Mouse (Mus musculus) cerebellum, postnatal 14 days (tissue): ENCODE measurements at regions not wholly inside any gene's neighbourhood (a gene's known extent, or its start where the extent isn't known, plus 50 kb on each side); places are given as distances from the start of the nearest gene placed in this dataset.
A peak's percentile ranks its signal among the peaks of the same experiment; 100 is the strongest.

ENCODE experiments used
- DNase-seq, 2 experiments: peaks; one replicate each; pipeline ENCODE4 v3.0.0; 2021; ENCODE audit warnings: mixed read lengths in 2 of 2

GRCm38 (mm10) chr11:114433561-114433960 is 234.8 kb upstream of the Rpl38 start:
- no peak for DNase-seq

- DNase-seq, result no peak
These were observed 242.9 kb upstream of the Rpl38 start for GRCm38 (mm10) chr11:114425447-114425846.

DNA sequence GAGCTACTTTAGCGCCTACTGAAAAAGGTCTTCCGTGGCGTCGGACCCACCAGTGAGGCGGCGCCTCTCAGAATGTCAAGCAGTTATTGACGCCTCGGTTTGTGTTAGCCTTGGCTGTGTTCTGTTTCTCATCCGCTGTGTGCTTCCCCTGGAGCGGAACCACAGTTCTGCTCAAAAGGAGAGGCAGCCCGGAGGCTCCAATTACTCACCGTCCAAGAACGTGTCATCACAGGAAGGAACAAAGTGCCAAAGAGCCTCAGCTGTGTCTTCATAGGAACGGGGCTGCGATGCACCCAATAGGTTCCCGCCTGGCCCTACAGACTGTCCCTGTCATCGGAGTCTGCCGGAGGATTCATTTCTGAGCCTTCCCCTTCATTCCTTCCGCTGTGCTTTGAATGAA is 245.0 kb upstream of the Rpl38 start:
- DNase-seq, result no peak

GRCm38 (mm10) chr11:114419002-114419401 is 249.3 kb upstream of the Rpl38 start:
- peak in 1 of 2 experiments; percentile 36 for DNase-seq

DNA sequence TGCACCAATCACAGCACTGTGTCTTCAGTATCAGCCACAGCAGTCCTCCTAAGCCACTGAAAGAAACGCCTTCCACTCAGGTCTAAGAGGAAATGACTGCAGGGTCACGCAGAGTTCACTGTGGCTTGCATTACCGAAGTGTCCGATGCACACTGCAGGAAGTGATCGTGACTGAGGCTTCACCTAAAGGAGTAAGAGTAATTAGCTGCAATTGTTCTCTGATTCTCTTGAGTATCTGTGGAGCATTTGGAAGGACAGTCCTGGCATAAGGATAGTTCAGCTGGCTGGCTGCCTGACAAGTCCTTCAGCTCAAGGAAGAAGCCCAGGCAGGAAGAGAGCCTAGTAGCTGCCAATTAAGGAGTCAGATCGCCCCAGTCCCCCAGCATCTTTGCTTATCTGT is 252.2 kb upstream of the Rpl38 start:
- DNase-seq, result peak; percentile 56 to 61

GRCm38 (mm10) chr11:114404401-114404800 is 263.9 kb upstream of the Rpl38 start:
- DNase-seq, result peak; percentile 60 to 63

GRCm38 (mm10) chr11:114402556-114403320 is 265.6 kb upstream of the Rpl38 start:
- peak; percentile 66 to 74 for DNase-seq

- no peak for DNase-seq
These were observed 267.6 kb upstream of the Rpl38 start for GRCm38 (mm10) chr11:114400701-114401100.

DNA sequence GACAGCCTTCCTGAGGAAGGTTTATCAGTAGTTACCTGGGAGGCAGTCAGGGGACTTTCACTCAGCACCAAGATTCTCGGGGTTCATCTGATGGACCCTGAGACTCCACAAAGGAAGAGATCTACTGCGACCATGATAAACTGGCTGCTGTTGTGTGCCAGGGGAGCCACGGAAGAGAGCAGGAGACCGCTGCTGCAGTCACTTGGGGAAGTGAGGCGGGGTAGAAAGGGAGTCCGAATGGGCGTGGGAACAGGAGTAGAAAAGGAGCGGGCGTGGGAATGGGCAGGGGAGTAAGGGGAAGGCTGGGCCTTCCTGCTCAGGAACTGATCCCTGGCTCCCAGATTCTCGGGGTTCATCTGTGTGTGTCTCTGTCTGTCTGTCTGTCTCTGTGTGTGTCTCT is 276.2 kb upstream of the Rpl38 start:
- DNase-seq, result no peak

- no peak for DNase-seq
These were observed 276.8 kb upstream of the Rpl38 start for GRCm38 (mm10) chr11:114391553-114391952.

DNA sequence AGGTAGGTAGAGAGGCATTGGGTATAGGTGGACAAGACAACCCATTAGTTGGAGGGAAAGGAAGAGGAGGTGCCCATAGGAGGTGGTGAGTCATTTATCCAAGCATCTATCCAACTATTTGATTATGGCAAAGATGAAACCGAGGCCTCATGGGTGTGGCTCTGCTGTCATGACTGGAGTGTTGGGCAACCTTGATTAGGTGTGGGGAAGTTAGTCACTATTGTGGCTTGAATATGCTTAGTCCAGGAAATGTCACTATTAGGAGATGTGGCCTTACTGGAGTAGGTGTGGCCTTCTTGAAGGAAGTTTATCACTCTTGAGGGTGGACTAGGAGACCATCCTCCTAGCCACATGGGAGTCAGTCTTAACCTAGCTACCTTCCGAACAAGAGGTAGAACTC is 281.2 kb upstream of the Rpl38 start:
- DNase-seq, result no peak

- DNase-seq, result peak; percentile 25 to 64
These were observed 288.9 kb upstream of the Rpl38 start for GRCm38 (mm10) chr11:114379411-114379824.

DNA sequence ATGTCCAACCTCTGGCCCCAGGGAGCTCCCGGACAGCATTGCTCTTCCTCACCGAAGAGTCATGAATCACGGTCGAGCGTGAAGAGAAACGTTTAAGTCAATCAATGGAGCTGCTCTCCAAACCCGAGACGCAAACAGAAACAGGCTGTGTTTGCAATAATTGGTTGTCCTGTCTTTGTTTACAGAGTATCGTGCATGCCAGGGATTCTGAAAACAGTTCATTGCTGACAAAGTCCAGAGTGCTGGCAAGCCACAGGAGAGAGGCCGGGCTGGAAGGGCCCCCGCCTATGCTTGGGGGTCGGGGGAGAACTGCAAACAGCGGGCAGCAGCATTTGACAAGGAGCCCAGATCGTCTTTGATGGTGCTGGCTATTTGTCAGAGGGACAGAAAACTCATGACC is 292.4 kb upstream of the Rpl38 start:
- DNase-seq, result no peak

GRCm38 (mm10) chr11:114370708-114371107 is 297.6 kb upstream of the Rpl38 start:
- DNase-seq, result no peak

DNA sequence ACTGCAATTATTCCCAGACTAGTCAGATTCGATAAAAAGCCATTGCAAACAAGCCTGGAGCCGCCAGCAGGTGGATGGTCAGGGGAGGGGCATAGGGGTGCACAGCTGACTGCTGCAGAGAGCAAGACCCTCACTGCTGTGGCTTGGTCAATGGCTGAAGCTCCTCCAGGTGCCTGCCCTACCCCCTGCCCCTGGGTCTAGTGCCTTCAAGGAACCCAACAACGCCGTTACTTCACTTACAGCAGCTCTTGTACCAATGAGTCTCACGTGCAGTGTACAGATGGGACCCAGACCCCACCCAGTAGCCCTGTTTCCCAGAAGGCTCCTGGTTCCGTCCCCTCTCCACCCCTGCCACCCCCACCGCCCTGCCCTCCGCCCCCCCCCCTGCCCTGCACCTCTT is 300.5 kb upstream of the Rpl38 start:
- no peak for DNase-seq

GRCm38 (mm10) chr11:114360946-114361345 is 294.1 kb upstream of the Sdk2 start:
- no peak for DNase-seq

GRCm38 (mm10) chr11:114360321-114360720 is 293.5 kb upstream of the Sdk2 start:
- DNase-seq, result no peak

DNA sequence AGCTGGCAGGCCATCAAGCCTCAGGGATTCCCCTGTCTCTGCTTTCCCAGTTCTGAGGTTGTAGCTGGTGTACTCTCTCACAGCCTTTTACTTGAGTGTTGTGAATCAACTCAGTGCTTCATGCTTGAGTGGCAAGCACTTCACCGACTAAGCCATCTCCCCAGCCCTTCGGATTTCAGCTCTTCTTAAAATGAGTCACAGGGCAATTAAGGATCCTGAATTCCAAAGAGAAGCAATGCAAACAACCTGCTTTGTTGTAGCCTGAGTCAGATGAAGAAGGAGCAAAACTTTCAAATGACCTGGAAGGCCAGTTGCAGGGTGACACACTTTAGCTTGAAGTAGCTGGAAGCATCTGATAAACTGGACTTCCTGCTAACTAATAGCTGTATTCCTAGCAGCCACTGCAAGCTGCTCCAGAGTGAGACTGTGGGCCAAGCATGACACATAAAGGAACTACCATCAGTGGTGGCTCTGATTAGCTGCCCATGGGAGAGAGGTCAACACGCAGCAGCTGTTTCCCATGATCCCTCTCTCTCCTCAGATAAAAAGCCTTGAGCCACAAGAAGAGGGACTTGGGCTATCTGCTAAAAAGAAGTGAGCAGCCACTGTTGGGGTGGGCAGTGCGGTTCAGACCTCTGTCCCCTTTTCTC is 285.4 kb upstream of the Sdk2 start:
- no peak for DNase-seq

GRCm38 (mm10) chr11:114336839-114337484 is 270.1 kb upstream of the Sdk2 start:
- DNase-seq, result peak; percentile 44 to 47

DNA sequence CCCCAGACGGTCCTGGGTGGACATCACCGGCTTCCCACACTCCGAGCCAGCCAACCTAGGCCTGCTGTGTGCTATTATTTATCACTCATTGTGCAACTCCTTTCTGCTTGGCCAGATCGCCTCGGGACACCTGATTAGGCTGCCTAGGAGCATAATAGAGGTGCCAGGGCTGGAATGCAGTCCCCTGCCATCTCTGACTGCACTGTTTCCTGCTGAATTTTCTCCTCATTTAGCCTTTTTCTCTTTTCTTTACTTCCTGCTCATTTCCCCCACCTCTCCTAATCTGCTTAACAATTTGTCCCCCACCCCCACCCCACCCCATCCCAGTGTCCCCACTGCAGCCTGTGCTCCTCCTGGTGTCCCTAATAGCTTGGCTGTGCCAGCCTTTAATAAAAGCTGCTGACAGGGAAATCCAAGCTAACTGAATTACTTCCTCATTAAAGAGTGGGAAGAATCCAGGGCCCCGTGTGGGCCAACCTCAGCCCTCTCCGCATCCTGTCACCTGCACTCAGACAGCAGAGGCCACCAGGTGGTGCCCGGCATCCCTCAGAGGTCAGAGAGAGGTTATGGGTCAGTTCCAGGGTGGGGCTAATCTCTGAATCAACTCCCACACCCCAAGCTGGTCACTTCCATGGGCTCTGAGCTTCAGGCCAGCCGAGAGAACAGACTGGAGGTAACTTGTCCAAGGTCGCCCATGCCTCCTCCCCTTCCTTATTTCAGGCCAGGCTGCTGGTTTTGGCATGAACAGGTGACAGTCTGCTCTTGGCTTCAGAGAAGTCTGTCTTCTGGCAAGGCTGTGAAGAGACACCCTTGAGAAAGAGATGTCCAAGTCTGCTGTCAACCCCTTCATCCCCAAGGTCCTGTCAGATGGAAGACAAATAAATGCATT is 269.3 kb upstream of the Sdk2 start:
- DNase-seq, result peak; percentile 68 to 71

DNA sequence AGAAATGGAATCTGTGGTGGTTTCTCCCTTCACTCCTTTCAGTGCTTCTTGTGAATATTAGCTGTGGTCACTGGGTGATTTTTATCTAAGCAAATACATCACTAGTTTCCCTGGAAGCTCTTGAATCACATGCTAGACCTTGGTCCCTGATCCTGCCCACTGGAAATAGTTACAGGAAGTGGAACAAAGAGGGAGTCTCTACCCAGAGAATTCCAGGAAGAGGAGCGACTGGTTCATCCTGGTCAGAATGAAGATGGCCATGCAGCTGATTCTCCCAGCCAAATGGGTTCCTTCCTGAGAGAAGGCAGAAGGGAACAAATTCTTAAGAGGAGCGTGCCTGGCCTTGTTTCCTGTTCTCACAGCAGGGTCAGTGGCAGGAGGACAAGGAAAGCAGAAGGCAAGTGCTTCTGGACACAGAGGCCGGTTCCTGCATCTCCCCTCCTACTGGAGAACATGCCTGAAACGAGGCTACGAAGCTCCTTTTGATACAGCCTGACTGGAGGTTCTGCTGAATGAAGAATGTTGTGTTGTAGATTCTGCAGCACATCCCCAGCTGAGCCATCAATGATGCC is 264.8 kb upstream of the Sdk2 start:
- peak; percentile 69 to 73 for DNase-seq

DNA sequence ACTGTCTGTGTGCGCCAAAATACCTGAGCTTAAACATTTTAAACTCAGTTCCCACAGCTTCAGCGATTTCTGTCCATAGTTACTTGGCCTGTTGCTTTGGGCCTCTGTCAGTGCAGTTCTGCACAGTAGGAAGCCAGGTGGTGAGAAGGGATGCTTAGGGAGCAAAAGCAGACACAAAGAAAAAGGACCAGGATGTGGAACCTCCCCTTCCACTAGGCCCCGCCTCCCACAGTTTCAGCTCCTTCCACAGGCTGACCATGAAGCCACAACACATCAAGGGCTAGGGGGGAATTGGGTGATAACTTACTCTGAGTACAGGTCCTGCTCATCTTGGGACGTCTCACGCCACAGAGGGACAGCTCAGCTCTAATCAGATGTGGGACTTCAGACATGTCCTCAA is 263.5 kb upstream of the Sdk2 start:
- DNase-seq, result no peak

DNA sequence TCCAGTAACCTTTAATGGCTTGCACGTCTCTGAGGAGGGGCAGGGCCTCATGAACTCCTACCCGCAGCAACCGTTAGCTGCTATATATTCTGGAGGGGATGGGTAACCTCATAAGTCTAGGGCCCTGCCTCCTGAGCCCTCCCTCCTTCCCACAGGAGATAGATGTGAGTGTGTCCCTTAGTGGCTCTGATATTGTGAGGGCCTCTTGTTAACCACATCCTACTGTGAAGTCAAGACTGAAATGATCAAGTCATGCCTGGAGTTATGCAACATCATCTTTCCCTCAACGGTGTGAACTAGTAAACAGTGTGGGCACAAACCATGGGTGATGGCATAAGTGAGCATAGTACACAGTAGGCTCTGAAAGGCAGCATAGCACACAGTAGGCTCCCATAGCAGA is 255.8 kb upstream of the Sdk2 start:
- no peak for DNase-seq
